Mouse (Mus musculus): ENCODE measurements around the gene Cdx4. TPM values are rescaled to one million over a fixed set of nuclear protein-coding genes. Genes with fewer than 3 reads are reported as not detected.

Gene Cdx4
- total RNA-seq (2021) = not detected
- long read RNA-seq, experiment 1 = 0 reads
- long read RNA-seq, experiment 2 = 0 reads

DNA sequence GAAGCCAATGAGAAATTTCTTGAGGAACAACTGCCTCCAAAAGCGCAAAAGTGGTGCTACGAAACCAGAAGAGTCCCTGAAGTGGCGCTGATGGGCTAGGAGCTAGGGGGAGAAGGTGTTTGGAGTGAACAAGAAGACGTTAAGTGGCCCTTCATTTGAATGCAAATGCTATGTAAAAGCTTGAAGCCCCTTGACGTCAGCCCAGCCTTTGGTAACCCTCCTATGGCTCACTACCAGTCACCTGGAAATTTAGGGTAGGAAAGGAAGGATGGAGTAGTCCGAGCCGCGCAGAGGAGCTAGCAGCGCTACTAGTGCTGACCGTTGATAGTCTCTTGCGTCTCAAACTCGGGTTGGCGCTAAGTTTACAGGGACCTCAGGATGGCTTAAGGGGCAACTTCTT, at the start of gene Cdx4:
Gene Cdx4, plus strand, starts transcription at position 253 of the 400 bp plus-strand sequence.
- no peak for DNase-seq (ENCODE audit: low spot score)

DNA sequence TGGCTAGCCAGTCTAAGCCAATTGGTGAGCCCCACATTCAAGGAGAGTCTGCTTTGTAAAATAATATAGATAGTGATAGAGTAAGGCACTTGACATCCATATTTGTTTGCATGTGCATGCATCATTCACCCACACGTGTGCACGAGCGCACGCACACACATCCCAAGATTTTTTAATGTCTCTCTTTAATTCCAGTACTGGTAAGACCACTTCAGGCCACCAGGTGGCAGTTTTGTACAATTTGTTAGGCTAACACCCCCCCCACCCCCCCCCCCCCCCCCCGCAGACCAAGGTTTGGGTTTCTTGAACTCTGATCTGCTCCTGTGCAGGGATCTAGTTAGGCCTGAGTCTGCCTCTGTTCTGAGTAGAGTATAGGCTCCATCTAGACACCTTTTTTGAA, 46.9 kb upstream of the Cdx4 start:
- DNase-seq (ENCODE audit: low spot score) = no peak

DNA sequence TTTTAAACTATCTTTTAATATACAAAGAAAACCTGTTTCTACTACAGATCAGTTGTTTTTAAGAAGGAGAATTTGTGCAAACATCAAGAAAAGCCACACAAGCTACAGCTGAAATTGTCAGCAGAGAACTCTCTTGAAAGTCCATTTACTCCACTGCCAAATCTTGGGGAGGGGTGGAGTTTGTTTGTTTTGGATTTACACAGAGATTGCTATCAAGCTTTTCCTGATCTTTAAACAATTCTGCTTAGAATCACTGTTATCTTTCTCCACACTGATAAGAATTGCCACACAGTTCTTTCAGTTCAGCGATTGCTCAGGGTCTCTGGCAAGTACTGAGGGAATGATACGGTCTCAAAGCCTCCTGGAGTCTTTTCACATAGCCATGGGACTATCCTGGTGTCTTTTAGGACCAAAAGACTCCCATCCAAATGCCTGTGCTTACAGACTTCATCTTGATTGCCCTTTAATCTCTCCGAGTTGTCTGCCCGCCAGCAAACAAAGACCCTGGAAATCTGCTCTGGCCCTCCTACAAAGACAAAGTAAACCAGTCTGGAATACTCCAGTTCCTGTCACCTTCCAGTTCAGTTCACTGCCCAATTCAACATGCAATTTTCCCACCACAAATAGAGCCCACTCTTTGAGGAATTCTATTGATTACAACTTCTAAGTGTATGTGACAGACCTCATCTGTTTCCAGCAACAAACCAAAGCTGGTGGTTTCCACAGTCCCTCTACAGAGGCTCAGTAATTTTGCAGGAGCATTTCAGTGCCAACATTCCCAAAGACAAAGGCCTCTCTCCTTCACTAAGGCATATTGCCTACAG, 34.1 kb upstream of the Cdx4 start:
- DNase-seq (ENCODE audit: low spot score) = no peak

DNA sequence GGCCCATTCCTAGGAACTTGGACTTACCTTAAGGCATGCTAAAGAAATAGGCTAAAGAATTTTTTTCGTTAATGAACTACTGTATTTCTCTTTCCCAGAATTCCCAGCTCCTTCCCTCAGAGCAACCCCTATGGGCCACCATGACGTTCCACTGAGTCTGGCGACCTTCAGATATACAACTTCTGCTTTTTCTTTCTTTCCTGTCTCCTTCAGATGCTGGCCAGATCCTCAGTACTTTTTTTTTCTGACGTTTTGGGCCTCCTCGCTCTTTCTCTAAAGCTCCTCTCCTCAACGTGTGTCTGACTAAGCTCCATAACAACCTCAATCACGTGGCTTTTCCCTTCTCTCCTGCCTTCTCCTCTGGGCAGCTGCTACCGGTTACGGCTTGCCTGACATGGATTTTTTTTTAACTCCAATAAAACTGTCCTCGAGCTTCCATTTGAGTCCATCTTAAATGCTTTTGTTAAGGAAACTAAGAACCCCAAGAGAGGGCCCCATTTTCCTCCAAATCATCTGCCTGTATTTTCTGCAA, 33.3 kb upstream of the Cdx4 start:
- DNase-seq (ENCODE audit: low spot score) = no peak

GRCm38 (mm10) chrX:103288485-103289330, 32.5 kb upstream of the Cdx4 start:
- DNase-seq (ENCODE audit: low spot score) = no peak

DNA sequence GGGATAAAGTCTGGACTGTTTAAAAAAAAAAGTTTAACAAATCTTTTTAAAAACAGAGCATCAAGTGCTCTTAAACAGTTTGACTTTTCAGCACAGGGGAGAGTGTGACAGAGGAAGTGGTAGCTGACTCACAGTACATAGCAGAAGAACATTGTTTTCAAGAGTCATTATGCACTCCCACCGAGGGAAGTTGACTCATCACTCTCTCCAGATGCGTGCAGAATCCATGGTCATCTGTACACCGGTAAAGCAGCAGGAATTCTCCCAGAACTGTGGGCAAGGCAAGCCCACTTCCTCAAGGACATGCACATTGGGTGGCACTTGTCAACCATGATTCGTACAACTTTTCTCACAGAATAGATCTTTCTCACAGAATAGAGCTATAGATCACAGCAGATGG, 22.3 kb upstream of the Cdx4 start:
- DNase-seq (ENCODE audit: low spot score) = no peak

DNA sequence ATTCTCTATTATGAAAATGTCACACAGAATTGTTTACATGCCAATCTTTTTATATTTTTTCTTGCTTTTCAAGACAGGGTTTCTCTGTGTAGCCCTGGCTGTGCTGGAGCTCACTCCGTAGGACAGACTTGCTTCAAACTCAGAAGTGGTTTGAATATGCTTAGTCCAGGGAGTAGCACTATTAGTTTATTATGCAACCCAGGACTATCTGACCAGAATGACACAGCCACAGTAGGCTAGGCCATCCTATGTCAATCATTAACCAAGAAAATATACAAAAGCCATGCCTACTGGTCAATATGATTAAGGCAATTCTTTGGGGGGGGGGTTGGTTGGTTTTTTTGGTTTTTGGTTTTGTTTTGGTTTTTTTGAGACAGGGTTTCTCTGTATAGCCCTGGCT, 12.9 kb upstream of the Cdx4 start:
- no peak for DNase-seq (ENCODE audit: low spot score)

DNA sequence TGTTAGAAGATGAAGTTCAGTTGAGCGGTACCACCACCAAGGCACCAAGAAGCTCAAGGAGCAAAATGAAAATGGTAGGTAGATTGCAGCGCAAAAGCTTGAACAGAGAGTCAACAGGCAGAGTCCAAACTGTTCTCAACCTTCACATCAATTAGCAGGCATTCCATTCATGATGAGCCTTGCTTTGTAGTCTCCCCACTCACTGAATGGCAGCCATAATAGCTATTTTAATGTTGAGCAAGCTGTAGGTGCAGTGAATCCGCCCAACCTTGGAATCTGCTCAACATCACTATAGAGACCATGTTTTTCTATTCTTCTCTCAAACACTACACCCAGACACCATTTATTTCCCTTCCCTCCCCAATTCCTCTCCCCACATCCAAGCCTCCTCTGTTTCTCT, 9.5 kb upstream of the Cdx4 start:
- no peak for DNase-seq (ENCODE audit: low spot score)

- DNase-seq (ENCODE audit: low spot score) = no peak
Observed at GRCm38 (mm10) chrX:103314146-103314545, 7.1 kb upstream of the Cdx4 start.

DNA sequence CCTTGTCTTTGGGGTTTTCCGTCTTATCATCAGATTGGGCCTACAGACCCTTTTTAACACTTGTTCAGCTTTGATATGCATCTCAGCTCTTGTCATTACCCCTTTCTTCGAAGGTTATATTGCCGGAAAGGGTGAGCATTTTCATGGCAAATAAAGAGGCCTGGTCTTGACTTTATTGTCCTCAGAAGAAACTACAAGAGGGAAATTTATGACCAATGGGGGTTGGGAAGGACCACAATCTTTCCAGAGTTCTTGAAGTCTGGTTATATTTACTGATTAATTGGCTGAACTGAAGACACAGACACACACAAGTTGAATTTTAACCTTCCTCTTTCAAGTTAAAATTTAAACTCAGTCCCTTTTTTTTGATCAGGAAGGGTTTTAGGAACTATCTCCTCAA, 4.7 kb downstream of the Cdx4 start:
- no peak for DNase-seq (ENCODE audit: low spot score)

- DNase-seq (ENCODE audit: low spot score) = no peak
Observed at GRCm38 (mm10) chrX:103329386-103329785, 8.2 kb downstream of the Cdx4 start.

- no peak for DNase-seq (ENCODE audit: low spot score)
Observed at GRCm38 (mm10) chrX:103331125-103331858, 10.1 kb downstream of the Cdx4 start.

DNA sequence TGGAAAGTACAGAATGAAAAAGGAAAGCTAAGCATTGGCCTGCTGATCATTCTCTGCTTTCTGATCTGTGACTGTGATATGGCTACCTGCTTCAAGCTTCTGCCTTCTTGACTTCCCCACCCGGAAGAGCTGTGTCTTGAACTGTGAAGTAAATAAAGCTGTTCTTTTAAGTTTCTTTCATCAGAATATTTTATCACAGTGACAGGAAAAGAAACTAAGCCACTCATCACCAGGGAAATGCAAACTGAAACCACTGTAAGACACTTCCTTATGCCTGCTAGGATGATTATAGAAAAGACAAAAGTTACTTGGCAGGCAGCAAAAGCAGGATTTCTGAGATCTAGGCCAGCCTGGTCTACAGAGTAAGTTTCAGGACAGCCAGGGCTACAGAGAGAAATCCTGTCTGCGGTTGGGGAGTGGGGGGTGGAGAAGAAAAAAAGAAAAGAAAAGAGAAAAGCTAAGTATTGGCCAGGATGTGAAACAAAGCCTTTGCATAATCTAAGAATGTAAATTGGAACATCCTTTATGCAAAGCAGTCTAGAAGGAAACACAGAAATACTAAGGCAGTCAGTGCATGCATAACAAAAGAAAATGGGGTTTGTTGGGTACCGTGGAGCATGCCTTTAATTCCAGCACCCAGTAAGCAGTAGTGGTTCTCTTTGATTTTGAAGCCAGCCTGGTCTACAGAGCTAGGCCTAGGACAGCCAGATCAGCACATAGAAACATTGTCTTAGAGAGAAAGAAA, 20.3 kb downstream of the Cdx4 start:
- no peak for DNase-seq (ENCODE audit: low spot score)

GRCm38 (mm10) chrX:103355784-103356183, 34.6 kb downstream of the Cdx4 start:
- no peak for DNase-seq (ENCODE audit: low spot score)

- DNase-seq (ENCODE audit: low spot score) = peak; percentile 15
Observed at GRCm38 (mm10) chrX:103356287-103356686, 35.1 kb downstream of the Cdx4 start, which contains the start of gene Chic1. Gene Chic1 (plus strand): TSS chrX:103356476.

DNA sequence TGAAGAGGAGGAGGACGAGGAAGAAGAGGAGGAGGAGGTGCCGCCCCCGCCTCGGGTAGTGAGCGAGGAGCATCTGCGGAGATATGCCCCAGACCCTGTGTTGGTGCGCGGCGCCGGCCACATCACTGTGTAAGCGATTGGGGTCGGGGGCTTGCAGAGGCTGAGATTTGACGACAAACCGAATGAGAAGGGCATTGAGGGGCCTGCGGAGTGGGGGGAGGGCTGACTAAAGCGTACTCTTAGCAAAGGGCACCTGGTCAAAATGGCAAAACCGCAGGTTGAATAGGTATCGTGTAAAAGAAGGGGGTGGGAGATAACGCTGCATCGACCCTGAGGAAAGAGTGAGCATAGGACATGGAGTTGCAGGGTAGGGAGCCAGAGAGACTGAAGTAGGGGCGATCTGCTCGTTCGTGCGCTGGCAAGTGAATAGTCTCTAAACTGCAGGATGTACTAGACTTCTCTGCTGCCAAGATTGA, 35.6 kb downstream of the Cdx4 start:
- no peak for DNase-seq (ENCODE audit: low spot score)

DNA sequence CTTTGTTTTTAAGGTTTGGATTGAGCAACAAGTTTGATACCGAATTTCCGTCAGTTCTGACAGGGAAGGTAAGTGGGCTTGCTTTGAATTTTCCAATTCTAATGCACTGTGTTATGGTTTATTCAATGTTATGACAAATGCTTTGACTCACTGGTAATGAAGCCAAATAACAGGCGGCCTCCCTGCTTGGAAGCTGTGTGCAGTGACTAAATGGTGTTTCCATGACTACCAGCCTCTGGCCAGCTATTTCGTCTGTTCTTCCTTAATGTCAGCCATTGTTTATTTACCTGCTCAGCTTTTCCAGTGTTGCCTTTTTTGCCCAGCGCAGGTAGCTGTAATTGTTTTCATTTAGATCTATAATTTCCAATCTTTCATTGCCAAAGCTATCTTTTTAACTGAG, 45.0 kb downstream of the Cdx4 start:
- DNase-seq (ENCODE audit: low spot score) = no peak

DNA sequence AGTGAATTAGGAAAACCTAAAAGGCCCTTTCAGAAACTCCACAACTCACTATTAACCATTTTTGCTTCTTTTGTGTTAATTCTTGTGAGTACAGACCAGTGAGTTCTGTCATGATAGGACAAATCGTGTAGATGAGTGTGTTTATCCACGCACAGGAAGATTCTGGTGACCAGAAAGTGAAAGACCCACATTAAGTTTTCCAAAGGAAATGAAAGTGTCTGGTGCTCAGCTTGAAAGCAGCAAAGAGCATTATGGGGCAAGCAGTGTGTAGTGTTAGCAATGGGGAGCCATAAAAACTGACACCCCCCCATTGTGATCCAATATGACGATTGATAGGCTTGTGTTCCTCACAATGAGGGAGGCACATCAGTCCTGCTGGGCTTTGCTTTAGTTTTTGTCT, 47.5 kb downstream of the Cdx4 start:
- DNase-seq (ENCODE audit: low spot score) = no peak

- no peak for DNase-seq (ENCODE audit: low spot score)
Observed at GRCm38 (mm10) chrX:103371221-103371620, 50.0 kb downstream of the Cdx4 start.

DNA sequence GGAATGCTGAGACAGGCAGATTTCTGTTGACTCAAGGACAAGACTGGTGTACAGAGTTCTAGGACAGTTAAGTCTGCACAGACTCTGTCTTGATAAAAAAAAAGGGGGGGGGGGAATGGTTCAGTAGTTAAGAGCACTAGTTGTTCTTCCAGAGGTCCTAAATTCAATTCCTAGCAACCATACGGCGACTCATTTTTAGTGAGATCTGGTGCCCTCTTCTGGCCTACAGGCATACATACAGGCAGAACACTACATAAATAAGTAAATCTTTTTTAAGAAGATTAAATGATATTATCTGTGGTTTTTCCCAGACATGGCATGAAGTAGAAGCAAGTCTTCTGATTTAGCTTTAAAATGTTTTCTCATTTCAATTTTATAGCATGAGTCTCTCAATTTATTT, 50.4 kb downstream of the Cdx4 start:
- DNase-seq (ENCODE audit: low spot score) = no peak

- no peak for DNase-seq (ENCODE audit: low spot score)
Observed at GRCm38 (mm10) chrX:103374250-103374649, 53.1 kb downstream of the Cdx4 start.

Data from gastrocnemius, adult 18-20 months (tissue).